Mouse (Mus musculus) G1E (cell line): ENCODE results near the gene Asb7.

Experiments used
- CTCF ChIP-seq: IDR thresholded peaks from 2 replicates; pipeline ENCODE4 v1.5.1; 2012; ENCODE audit warnings: low read depth, low read length, inconsistent platforms, mixed read lengths
- GATA1 ChIP-seq: IDR thresholded peaks from 2 replicates; pipeline ENCODE4 v1.6.1; 2012; ENCODE audit warnings: borderline replicate concordance, low read length, inconsistent platforms, mixed read lengths
- TAL1 ChIP-seq: conservative IDR thresholded peaks from 2 replicates; pipeline ENCODE4 v1.6.1; 2012; ENCODE audit warnings: low read depth, low read length, inconsistent platforms, mixed read lengths

DNA sequence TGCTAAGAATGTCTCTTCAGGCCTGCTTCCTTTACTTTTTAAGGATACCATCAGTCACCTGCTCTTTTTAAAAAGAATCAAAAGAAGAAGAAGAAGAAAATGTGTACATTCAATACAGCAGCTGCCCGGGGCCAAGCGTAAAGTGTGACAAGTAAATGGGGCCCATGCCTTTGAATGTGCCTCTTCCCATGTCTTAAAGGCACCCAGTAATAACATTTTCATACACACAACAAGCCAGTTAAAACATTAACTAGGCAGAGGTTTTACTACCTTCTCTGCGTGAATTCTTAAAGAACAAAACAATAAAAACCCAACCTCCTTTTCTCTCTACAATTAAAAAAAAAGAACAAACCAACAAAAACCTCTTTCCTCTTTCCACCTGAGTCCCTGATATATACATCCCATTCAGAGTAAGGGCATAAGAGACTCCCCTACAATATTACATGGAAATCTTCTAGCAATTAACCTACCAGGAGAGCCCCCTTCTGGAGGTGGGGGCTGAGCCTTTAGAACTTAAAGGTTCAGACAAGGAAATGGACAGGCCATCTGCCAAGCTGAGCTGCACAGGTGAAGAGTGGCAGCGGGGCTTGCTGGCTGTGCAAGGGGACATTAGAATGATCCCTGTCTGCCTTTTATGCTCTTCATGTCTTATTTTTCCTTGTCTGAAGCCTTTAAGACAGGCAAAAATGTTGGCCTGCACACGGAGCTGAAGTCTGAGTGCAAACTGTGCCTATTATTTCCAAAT, 7.1 kb downstream of the Asb7 start:
- TF ChIP-seq CTCF: no peak
- no peak for TF ChIP-seq TAL1
- no peak for TF ChIP-seq GATA1
